Mouse (Mus musculus): ENCODE results near the gene Tbxas1. TPM values are rescaled to one million over a fixed set of nuclear protein-coding genes. Genes with fewer than 3 reads are reported as not detected.

The Tbxas1 gene
- polyA plus RNA-seq, 1 experiment from 2014 or later, result 1.7 TPM

GRCm38 (mm10) chr6:38959502-38959901, 84.3 kb downstream of the Tbxas1 start:
- no peak for ATAC-seq (ENCODE audit: low FRiP score)
- 0 out of 2 replicates have a peak, but pooled peaks cover 2% of the 10 kb centered on the region for H3K4me1 ChIP-seq
- no peak overlapping the region for H3K27ac ChIP-seq
- no peak overlapping the region for H3K4me3 ChIP-seq
- 80% methylated on average over 9 of the region's 9 CpGs for WGBS
- no peaks in the 10 kb centered on the region for H3K36me3 ChIP-seq
- H3K4me2 ChIP-seq (replicated peaks), result no peak overlapping the region
- no peaks in the 10 kb centered on the region for H3K9me3 ChIP-seq (replicated peaks)
- H3K27me3 ChIP-seq, result no peaks in the 10 kb centered on the region
- H3K9ac ChIP-seq, result no peak overlapping the region

GRCm38 (mm10) chr6:38960367-38960766, 85.2 kb downstream of the Tbxas1 start:
- H3K36me3 ChIP-seq, result no peaks in the 10 kb centered on the region
- no peak for ATAC-seq (ENCODE audit: low FRiP score)
- no peaks in the 10 kb centered on the region for H3K27me3 ChIP-seq
- H3K4me3 ChIP-seq, result no peak overlapping the region
- H3K27ac ChIP-seq, result no peak overlapping the region
- no peak overlapping the region for H3K9ac ChIP-seq
- no peak overlapping the region for H3K4me2 ChIP-seq (replicated peaks)
- 70% methylated on average over 3 of the region's 3 CpGs for WGBS
- H3K4me1 ChIP-seq, result 0 out of 2 replicates have a peak, but pooled peaks cover 2% of the 10 kb centered on the region
- no peaks in the 10 kb centered on the region for H3K9me3 ChIP-seq (replicated peaks)

- Histone ChIP-seq H3K4me3 (no peak overlapping the region), H3K9ac (no peak overlapping the region), H3K27ac (0 out of 2 replicates have a peak overlapping the region, but pooled peaks have one; percentile 18), H3K4me2 (replicated peaks) (no peak overlapping the region), H3K9me3 (replicated peaks) (no peaks in the 10 kb centered on the region), H3K27me3 (no peaks in the 10 kb centered on the region), H3K36me3 (no peaks in the 10 kb centered on the region), H3K4me1 (0 out of 2 replicates have a peak, but pooled peaks cover 2% of the 10 kb centered on the region)
- ATAC-seq (ENCODE audit: low FRiP score), result no peak
- 67% methylated on average over 12 of the region's 12 CpGs for WGBS
Measured at GRCm38 (mm10) chr6:38960791-38961426, 85.7 kb downstream of the Tbxas1 start.

- H3K9ac ChIP-seq, result no peak overlapping the region
Measured at GRCm38 (mm10) chr6:38961427-38962033, 86.3 kb downstream of the Tbxas1 start.

GRCm38 (mm10) chr6:38966839-38967238, 91.6 kb downstream of the Tbxas1 start:
- no peak overlapping the region for H3K4me3 ChIP-seq
- 96% methylated on average over 5 of the region's 5 CpGs for WGBS
- no peak overlapping the region for H3K27ac ChIP-seq
- no peaks in the 10 kb centered on the region for H3K27me3 ChIP-seq
- no peaks in the 10 kb centered on the region for H3K9me3 ChIP-seq (replicated peaks)
- no peak overlapping the region for H3K4me2 ChIP-seq (replicated peaks)
- H3K4me1 ChIP-seq, result no peaks in the 10 kb centered on the region
- no peaks in the 10 kb centered on the region for H3K36me3 ChIP-seq
- no peak for ATAC-seq (ENCODE audit: low FRiP score)
- no peak overlapping the region for H3K9ac ChIP-seq

More at GRCm38 (mm10) chr6:38961427-38962033, 86.3 kb downstream of the Tbxas1 start:
- H3K27me3 ChIP-seq, result no peaks in the 10 kb centered on the region
- no peak overlapping the region for H3K4me2 ChIP-seq (replicated peaks)
- no peak overlapping the region for H3K4me3 ChIP-seq
- no peaks in the 10 kb centered on the region for H3K9me3 ChIP-seq (replicated peaks)
- H3K4me1 ChIP-seq, result 0 out of 2 replicates have a peak, but pooled peaks cover 2% of the 10 kb centered on the region
- H3K27ac ChIP-seq, result no peak overlapping the region
- no peaks in the 10 kb centered on the region for H3K36me3 ChIP-seq
- 52% methylated on average over 8 of the region's 8 CpGs for WGBS
- no peak for ATAC-seq (ENCODE audit: low FRiP score)

- no peak overlapping the region for H3K4me3 ChIP-seq
- ATAC-seq (ENCODE audit: low FRiP score), result no peak
- H3K4me2 ChIP-seq (replicated peaks), result no peak overlapping the region
- H3K9me3 ChIP-seq (replicated peaks), result no peaks in the 10 kb centered on the region
- H3K36me3 ChIP-seq, result no peaks in the 10 kb centered on the region
- no peaks in the 10 kb centered on the region for H3K4me1 ChIP-seq
- H3K9ac ChIP-seq, result no peak overlapping the region
- no peak overlapping the region for H3K27ac ChIP-seq
- H3K27me3 ChIP-seq, result no peaks in the 10 kb centered on the region
- WGBS, result 81% methylated on average over 6 of the region's 6 CpGs
Measured at GRCm38 (mm10) chr6:38967288-38967687, 92.1 kb downstream of the Tbxas1 start.

GRCm38 (mm10) chr6:38967988-38968387, 92.8 kb downstream of the Tbxas1 start:
- no peak overlapping the region for H3K4me3 ChIP-seq
- 90% methylated on average over 5 of the region's 5 CpGs for WGBS

GRCm38 (mm10) chr6:38969944-38970740, 94.9 kb downstream of the Tbxas1 start:
- Histone ChIP-seq H3K27me3 (no peaks in the 10 kb centered on the region), H3K4me2 (replicated peaks) (no peak overlapping the region), H3K9me3 (replicated peaks) (no peaks in the 10 kb centered on the region), H3K9ac (no peak overlapping the region), H3K27ac (peak overlapping the region; percentile 62; the same call in 1 of the 2 replicates), H3K4me3 (no peak overlapping the region), H3K36me3 (no peaks in the 10 kb centered on the region), H3K4me1 (no peaks in the 10 kb centered on the region)
- WGBS, result 70% methylated on average over 6 of the region's 6 CpGs
- ATAC-seq (ENCODE audit: low FRiP score), result peak; percentile 54; the same call in 1 of the 2 replicates

More at GRCm38 (mm10) chr6:38967988-38968387, 92.8 kb downstream of the Tbxas1 start:
- Histone ChIP-seq H3K27me3 (no peaks in the 10 kb centered on the region), H3K4me2 (replicated peaks) (no peak overlapping the region), H3K9ac (no peak overlapping the region), H3K27ac (no peak overlapping the region), H3K4me1 (no peaks in the 10 kb centered on the region), H3K36me3 (no peaks in the 10 kb centered on the region), H3K9me3 (replicated peaks) (no peaks in the 10 kb centered on the region)
- no peak for ATAC-seq (ENCODE audit: low FRiP score)

- Histone ChIP-seq H3K4me1 (no peaks in the 10 kb centered on the region), H3K27ac (peak overlapping the region; percentile 62; the same call in 1 of the 2 replicates), H3K4me2 (replicated peaks) (no peak overlapping the region), H3K27me3 (no peaks in the 10 kb centered on the region), H3K9me3 (replicated peaks) (no peaks in the 10 kb centered on the region), H3K4me3 (no peak overlapping the region), H3K36me3 (no peaks in the 10 kb centered on the region), H3K9ac (no peak overlapping the region)
- 72% methylated on average over 6 of the region's 6 CpGs for WGBS
- no peak for ATAC-seq (ENCODE audit: low FRiP score)
Measured at GRCm38 (mm10) chr6:38970759-38971158, 95.6 kb downstream of the Tbxas1 start.

- ATAC-seq (ENCODE audit: low FRiP score), result no peak
- no peaks in the 10 kb centered on the region for H3K9me3 ChIP-seq (replicated peaks)
- H3K36me3 ChIP-seq, result no peaks in the 10 kb centered on the region
- H3K4me1 ChIP-seq, result no peaks in the 10 kb centered on the region
- H3K4me3 ChIP-seq, result no peak overlapping the region
- no peak overlapping the region for H3K27ac ChIP-seq
- no peaks in the 10 kb centered on the region for H3K27me3 ChIP-seq
- no peak overlapping the region for H3K4me2 ChIP-seq (replicated peaks)
- H3K9ac ChIP-seq, result no peak overlapping the region
- WGBS, result 48% methylated on average over 1 of the region's 1 CpGs
Measured at GRCm38 (mm10) chr6:38972826-38973225, 97.6 kb downstream of the Tbxas1 start.

- H3K36me3 ChIP-seq, result no peaks in the 10 kb centered on the region
- no peaks in the 10 kb centered on the region for H3K4me1 ChIP-seq
- 88% methylated on average over 10 of the region's 10 CpGs for WGBS
- no peak overlapping the region for H3K9ac ChIP-seq
- no peak overlapping the region for H3K4me3 ChIP-seq
- H3K4me2 ChIP-seq (replicated peaks), result no peak overlapping the region
- H3K9me3 ChIP-seq (replicated peaks), result no peaks in the 10 kb centered on the region
- H3K27me3 ChIP-seq, result no peaks in the 10 kb centered on the region
- H3K27ac ChIP-seq, result no peak overlapping the region
- ATAC-seq (ENCODE audit: low FRiP score), result no peak
Measured at GRCm38 (mm10) chr6:38973441-38974161, 98.4 kb downstream of the Tbxas1 start.

- ATAC-seq (ENCODE audit: low FRiP score), result no peak
- 68% methylated on average over 1 of the region's 1 CpGs for WGBS
- no peaks in the 10 kb centered on the region for H3K27me3 ChIP-seq
Measured at GRCm38 (mm10) chr6:38974162-38974525, 98.9 kb downstream of the Tbxas1 start.

More at GRCm38 (mm10) chr6:38974162-38974525, 98.9 kb downstream of the Tbxas1 start:
- Histone ChIP-seq H3K9me3 (replicated peaks) (no peaks in the 10 kb centered on the region), H3K4me1 (no peaks in the 10 kb centered on the region), H3K36me3 (no peaks in the 10 kb centered on the region), H3K9ac (no peak overlapping the region), H3K4me3 (no peak overlapping the region), H3K27ac (no peak overlapping the region), H3K4me2 (replicated peaks) (no peak overlapping the region)
